Mouse (Mus musculus) liver, postnatal 0 days (tissue): ENCODE measurements at regions not wholly inside any gene's neighbourhood (a gene's known extent, or its start where the extent isn't known, plus 50 kb on each side); places are given as distances from the start of the nearest gene placed in this dataset.

Experiments used
- CTCF ChIP-seq: sonication (generic); IDR thresholded peaks from 2 replicates; pipeline ENCODE4 v1.5.1; 2016; ENCODE audit warnings: antibody characterized with exemption, low read depth
- EP300 ChIP-seq: IDR thresholded peaks from 2 replicates; pipeline ENCODE4 v1.6.1; 2016; ENCODE audit warnings: antibody characterized with exemption, low read depth, mild to moderate bottlenecking

- TF ChIP-seq CTCF = no peak
- TF ChIP-seq EP300 = no peak
Observed at GRCm38 (mm10) chr5:4417761-4418160, 225.6 kb downstream of the Mterf1b start.
